Mouse (Mus musculus) left cerebral cortex, adult 18-20 months (tissue): ENCODE data around the gene Pim1. TPM values are rescaled to one million over a fixed set of nuclear protein-coding genes. Genes with fewer than 3 reads are reported as not detected.
"Not testable (repeated sequence)": the region's sequence is repeated elsewhere in the genome, so short reads cannot be mapped to it uniquely, and the experiment has no call there.

Experiments
- DNase-seq, 2 experiments: peaks; one replicate each; pipeline ENCODE4 v3.0.0; 2021 to 2022; ENCODE audit warnings: low spot score in 2 of 2, mixed read lengths in 1 of 2
- long read RNA-seq, 2 experiments: library from polyadenylated mRNA; stranded (forward); transcript quantifications; one replicate each; pipeline ENCODE4 v2.0.0; 2021
- total RNA-seq, 2 experiments: library from RNA; stranded (reverse); gene quantifications; 2 replicates each; pipeline ENCODE4 v1.2.3; 2021

Pim1 gene
- 10 to 100 TPM in 1 of 2 experiments, 1 to 10 TPM in 1; 6.9 to 16.9 TPM for total RNA-seq
- long read RNA-seq, experiment 1, partial matches to known transcripts: 1 of 6 reads
- long read RNA-seq, experiment 1, other reads (novel, unspliced or antisense): 1 of 6 reads
- long read RNA-seq, experiment 2, transcript Pim1-201 (6 exons, 2,698 nt): major isoform, 5 of 5 reads
- long read RNA-seq, experiment 2, partial matches to known transcripts: 0 of 5 reads
- long read RNA-seq, experiment 2, other reads (novel, unspliced or antisense): 0 of 5 reads

DNA sequence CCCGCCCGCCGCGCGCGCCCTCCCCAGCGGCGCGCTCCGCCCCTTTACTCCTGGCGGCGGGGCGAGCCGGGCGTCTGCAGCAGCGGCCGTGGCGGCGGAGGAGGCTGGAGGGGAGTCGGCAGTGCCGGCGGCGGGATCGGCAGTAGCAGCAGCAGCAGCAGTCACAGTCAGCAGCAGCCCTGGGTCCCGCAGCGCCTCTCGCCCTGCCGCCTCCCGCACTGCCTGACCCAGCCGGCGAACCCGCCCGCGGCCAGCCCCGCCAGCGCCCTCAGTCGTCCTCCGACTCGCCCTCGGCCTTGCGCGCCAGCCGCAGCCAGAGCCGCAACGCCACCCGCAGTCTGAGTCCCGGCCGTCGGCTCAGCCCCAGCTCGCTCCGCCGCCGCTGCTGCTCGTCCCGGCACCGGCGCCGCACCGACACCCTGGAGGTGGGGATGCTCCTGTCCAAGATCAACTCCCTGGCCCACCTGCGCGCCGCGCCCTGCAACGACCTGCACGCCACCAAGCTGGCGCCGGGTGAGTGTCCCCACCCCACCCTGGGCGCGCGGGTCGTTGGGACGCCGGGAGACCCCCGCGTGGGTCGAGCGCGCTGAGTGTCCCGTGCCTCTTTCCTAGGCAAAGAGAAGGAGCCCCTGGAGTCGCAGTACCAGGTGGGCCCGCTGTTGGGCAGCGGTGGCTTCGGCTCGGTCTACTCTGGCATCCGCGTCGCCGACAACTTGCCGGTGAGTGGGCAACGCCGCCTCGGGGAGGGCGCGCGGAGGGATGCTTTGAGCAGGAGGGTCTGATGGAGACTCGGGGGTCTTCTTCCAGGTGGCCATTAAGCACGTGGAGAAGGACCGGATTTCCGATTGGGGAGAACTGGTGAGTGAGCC, at the start of gene Pim1:
TSS of gene Pim1 (plus strand) at position 41 of the 869 bp plus-strand sequence.
- DNase-seq: no peak

- no peak for DNase-seq
These were observed 49.0 kb upstream of the Pim1 start for GRCm38 (mm10) chr17:29441562-29441961.

DNA sequence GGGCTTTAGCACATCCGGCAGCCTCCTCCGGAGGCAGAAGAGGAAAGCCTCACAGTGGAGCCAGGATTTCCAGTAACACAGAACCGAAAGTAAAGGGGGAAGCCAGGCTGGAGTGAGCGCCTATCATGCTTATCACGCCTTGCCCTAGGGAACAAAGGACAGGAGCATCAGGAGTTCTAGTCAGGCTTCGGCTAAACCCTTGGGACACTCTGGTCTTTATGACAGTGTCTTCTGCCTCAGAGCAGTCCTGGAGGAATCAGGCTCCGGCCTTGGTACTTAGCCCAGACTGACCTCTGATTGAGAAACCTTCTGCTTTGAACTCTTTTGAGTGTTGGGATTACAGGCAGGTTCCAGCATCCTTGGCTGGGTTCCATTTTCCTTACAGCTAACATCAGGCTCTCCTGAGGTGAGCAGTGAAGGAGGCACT, 48.4 kb upstream of the Pim1 start:
- DNase-seq: no peak

GRCm38 (mm10) chr17:29443724-29444123, 46.8 kb upstream of the Pim1 start:
- DNase-seq: no peak

GRCm38 (mm10) chr17:29445072-29445471, 45.5 kb upstream of the Pim1 start:
- no peak for DNase-seq

GRCm38 (mm10) chr17:29447323-29447722, 43.2 kb upstream of the Pim1 start:
- DNase-seq: no peak

DNA sequence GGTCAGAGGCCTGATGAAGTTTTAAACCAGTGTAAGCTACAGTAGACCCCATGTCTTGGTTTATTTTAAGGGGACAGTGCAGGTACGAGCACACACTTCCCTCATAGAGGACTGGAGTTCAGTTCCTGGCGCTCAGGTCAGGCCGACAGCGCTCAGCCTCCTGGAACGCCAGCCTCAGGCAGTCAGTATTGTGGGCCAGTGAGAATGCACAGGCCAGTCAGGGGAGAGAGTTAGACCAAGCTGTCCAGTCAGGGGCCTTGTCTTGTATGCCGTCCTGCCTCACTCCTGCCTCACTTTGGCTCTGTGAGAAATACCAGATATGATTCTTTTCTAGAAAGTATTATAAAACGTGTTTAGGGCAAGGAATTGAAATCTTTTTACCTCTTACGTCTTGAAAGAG, 42.5 kb upstream of the Pim1 start:
- DNase-seq: no peak

DNA sequence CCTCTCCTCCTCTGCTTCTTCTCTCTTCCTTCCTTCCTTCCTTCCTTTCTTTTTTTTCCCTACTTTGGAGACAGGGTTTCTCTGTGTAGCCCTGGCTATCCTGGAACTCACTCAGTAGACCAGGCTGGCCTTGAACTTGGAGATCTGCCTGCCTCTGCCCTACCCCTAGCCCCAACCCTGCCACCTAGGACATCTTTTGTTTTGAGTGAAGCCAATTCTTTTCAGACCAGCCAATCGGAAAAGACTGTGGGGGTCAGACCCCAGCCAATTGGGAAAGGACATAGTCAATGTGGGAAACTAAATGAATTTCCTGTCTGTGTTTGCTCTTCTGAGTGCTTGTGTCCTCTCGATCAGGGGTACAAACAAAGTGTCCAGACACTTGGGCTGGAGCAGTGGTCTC, 42.0 kb upstream of the Pim1 start:
- no peak for DNase-seq

DNA sequence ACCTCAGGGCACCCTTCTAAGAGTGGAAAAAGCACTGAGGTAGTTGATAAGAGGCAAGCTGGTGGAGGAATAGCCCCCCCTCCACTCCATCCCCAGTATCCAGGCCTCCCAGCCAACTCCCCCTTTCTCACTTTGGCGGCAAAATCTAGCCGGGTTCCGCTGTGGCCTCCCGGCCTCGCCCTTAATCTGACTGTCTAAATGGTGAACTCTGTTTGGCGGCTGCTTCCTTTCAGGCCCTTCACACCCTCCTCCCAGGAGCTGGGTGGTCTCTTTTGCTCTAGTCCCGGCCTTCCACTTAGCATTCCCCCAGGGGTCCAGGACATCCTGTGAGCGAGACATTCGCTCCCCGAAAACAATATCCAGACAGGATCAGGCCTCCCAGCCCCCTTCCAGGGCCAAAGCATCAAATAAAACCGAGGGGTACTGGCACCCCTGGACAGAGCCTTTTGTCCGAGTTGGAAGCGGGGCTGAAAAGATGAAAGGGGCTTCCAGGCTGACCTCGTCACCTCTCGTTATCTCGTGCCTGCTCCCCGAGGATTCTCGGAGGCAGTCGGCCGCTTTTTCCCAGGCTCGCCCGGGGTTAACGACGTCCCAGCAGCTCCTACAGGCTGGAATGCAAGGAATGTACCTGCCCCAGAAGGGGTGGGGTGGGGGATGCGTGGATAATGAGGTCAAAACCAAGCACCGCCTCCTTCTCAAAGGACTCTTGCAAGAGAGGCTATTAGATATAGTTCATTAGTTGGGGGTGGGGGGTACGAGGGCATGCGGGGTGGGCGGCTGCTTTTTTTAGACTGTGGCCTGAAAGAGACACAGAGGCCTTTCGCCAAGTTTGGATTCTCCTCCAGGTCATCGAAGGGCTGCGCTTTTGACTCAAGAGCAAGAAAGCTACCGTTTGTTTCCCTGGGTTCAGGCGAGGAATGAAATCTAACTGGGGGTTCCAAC, 39.4 kb upstream of the Pim1 start:
- no peak for DNase-seq

- no peak for DNase-seq
These were observed 38.7 kb upstream of the Pim1 start for GRCm38 (mm10) chr17:29451841-29452210.

DNA sequence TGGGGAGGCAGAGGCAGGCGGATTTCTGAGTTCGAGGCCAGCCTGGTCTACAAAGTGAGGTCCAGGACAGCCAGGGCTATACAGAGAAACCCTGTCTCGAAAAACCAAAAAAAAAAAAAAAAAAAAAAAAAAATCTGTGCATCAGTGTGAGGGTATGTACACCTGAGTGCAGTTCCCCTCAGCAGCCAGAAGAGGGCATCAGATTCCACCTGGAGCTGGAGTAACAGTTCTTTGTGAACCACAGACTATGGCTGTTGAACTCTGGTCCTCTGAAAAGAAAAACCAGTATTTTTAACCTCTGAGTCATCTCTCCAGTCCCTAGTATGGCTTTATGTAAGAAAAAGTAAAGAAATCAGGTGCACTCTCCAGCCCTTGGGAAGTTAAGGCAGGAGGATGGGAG, 36.4 kb upstream of the Pim1 start:
- not testable (repeated sequence) for DNase-seq

DNA sequence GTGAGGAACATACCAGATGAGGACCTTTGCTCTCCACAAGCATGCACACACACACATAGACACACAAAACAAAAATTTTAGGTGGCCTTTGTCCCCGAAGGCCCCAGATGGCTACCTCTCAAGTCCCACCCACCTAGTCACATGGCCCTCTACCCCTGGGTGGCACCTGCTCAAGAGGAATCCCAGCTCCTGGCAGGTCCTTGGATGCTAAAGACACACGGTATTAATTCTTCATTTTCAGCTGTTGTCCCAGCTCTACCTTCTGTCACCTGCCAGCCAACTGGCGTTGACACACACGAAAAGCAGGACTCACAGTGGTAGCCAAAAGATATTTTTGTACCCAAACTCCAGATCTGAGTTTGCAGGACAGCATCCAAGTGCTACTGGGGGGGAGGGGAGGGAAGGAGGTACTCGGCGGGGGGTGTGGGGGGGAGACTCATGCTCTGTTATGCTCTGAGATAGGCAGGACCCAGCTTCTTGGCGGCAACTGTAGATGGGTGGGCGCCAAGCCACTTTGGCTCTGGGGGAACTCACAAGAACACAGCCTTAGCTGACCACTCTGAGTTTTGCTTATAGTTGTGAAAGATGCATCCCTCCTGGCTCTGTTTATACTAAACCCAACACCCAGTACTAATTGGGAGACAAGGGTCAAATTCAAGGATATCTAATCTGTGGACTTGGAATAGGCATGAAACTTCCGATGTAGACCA, 35.0 kb upstream of the Pim1 start:
- DNase-seq: no peak

DNA sequence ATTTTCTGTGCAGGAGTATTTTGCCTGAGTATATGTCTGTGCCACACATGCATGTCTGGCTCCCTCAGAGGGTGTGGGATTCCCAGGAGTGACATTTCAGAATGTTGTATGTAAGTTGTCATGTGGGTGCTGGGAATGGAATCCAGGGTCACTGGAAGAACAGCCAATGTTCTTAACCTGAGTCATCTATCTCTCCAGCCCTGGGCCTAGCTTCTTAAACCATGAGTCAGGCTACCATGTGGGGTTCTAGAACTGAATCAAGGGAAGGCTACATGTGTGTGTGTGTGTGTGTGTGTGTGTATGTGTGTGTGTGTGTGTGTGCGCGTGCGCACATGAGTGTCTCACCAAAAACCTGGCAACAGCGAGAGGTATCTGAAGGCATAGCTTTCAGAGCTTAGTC, 34.1 kb upstream of the Pim1 start:
- no peak for DNase-seq

DNA sequence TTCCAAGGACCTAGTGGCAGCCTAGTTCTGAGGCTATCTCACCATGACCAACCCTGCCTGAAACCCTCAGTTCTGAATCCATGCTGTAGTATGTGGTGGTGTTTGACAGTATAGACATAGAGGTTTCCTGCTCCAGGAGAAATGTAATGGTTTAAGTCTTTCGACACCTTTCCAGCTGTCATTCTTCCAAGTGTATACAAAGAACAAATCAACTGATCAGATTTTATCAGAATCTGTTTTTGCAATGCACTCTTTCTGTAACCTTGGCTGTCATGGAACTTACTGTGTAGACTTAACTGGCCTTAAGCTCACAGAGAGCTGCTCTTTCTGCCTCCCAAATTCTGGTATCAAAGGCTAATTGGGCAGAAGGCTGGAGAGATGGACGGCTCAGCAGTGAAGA, 33.6 kb upstream of the Pim1 start:
- DNase-seq: no peak

DNA sequence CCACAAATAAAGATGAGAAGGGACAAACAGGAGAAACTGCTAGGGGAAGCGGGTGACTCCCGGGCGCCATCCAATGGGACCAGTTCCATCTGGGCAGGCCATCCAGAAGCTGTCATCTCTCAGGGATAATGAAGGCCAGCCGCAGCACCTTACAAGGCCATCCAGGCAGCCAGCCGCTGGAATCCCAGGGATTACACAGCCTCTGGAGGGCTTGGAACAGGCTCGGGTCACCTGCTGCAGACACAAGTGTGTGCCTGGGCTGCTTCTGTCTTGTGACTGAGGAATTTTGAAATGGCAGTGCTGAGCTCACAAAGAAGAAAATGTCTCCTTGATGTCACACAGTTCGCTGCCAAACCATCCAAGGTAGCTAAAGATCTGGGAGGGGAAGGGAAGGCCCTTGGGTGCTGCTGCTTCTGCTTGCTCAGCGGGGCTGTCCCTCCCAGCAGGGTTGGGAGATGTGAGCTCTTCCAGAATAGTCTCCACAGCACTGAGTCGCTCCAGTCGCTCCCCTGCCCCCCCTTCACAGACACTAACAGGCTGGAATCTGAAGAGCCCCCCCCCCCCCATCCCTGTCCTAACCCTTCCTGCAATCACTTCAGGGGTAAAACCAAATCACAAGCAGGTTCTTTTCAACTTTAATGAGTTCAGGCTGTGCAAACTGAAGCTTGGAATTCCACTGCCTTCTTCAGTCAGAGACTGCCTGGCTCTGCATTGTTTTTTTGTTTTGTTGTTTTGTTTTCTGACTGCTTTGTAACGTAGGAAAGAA, 32.6 kb upstream of the Pim1 start:
- no peak for DNase-seq

DNA sequence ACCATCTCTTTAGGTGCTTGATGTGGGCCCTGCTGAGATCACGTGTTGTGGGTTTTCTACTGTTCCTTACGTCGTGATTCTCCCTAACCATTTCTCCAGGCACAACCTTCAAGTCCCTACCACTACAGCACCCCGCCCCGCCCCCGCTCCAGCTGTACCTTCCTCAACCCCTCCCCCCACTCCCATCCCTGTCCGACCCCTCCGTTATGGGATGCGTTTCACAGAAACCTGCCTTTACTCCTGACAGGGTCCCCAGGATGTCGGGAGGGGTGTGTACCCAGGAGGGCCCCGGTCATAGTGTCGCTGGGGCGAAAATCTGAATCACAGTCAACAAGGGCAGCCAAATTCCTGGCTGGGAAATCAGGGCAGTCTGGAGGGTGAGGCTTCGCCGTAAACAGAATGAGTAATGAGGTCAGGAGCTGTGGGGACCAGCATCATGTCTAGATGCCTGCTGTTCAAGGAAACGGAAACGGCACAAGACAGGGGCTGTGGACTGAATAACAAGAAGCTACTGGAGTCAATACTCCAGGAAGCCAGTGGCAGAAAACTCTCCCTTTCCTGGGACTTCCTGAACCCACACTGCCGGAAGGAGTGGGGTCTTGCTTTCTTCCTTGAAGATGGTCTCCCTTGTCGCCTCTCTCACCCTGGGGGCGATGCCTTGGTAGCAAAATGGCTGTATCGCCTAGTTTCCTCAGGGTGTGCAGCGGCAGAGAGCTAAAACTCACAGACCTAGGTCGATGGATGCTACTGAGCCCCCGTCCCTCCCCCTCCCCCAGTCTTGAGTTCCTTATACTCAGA, 31.0 kb upstream of the Pim1 start:
- no peak for DNase-seq

DNA sequence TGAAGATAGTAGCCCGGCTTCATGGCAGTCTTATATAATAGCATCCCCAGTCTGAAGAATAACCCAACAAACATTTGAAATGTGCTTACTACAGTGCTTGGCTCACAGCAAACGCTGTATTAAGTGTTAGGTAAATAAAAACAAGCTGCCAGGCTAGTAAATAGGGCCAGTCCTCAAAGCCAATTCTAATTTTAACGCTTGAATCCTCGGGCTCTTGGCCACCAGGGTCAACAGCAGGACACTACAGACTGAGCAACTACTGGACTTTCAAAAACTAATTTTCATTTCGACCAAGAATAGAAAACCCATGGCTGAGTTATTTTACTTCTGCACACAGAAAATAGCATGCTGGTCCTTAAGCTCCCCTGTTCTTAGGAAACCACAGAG, 30.4 kb upstream of the Pim1 start:
- no peak for DNase-seq

GRCm38 (mm10) chr17:29463627-29464026, 26.9 kb upstream of the Pim1 start:
- no peak for DNase-seq

DNA sequence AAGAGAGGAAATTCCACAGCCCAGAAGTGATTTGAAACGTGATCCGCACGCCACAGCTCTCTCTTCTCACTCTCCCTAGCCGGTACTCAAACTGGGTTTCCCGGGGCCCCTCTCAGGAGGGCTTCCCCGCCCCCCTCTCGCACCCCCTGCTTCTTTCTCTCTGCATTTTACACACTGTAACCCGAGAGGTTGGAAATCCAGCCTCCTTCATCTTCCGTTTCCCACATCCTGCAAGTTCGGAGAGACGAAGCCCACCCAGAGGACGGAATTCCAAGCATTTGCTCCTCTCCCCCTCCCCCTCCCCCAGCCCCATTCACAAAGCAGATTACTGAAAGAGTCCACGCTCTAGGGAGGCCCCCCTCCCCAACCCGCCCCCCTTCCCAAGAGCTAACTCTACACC, 26.5 kb upstream of the Pim1 start:
- no peak for DNase-seq
